Mouse (Mus musculus) heart, embryonic 16.5 days (tissue): ENCODE measurements at regions not wholly inside any gene's neighbourhood (a gene's known extent, or its start where the extent isn't known, plus 50 kb on each side); places are given as distances from the start of the nearest gene placed in this dataset.

ENCODE experiments used
- ATAC-seq: fragments of 200-750 bp; cut with Nextera tagmentation; replicated peaks from 2 replicates; pipeline ENCODE4 v1.8.0; 2017; ENCODE audit warnings: moderate number of reproducible peaks; ENCODE audit not compliant: insufficient read depth, low FRiP score; ENCODE audit errors: extremely low read depth
- H3K27ac ChIP-seq: fragments of 300-500 bp; sonication (generic); 2 replicates; pipeline ENCODE4 v1.5.1; 2014; ENCODE audit warnings: mild to moderate bottlenecking, low read length, control low read depth, moderate library complexity
- H3K27me3 ChIP-seq: fragments of 300-500 bp; sonication (generic); 2 replicates; pipeline ENCODE4 v1.6.1; 2014; ENCODE audit warnings: low read length, mixed read lengths; ENCODE audit not compliant: control insufficient read depth, insufficient read depth
- H3K36me3 ChIP-seq: fragments of 300-500 bp; sonication (generic); 2 replicates; pipeline ENCODE4 v1.6.1; 2014; ENCODE audit not compliant: control insufficient read depth, insufficient read depth
- H3K4me1 ChIP-seq: fragments of 300-500 bp; sonication (generic); 2 replicates; pipeline ENCODE4 v1.6.1; 2014; ENCODE audit warnings: low read length, mixed read lengths; ENCODE audit not compliant: control insufficient read depth, insufficient read depth
- H3K4me2 ChIP-seq: fragments of 300-500 bp; sonication (generic); 2 replicates; pipeline ENCODE4 v1.6.1; 2014; ENCODE audit warnings: low read depth, mild to moderate bottlenecking, control low read depth, low read length
- H3K4me3 ChIP-seq: fragments of 300-500 bp; sonication (generic); 2 replicates; pipeline ENCODE4 v1.5.1; 2014; ENCODE audit warnings: mild to moderate bottlenecking, control low read depth, low read length
- H3K9ac ChIP-seq: fragments of 300-500 bp; sonication (generic); 2 replicates; pipeline ENCODE4 v1.6.1; 2014; ENCODE audit warnings: low read length, control low read depth
- H3K9me3 ChIP-seq: fragments of 300-500 bp; sonication (generic); replicated peaks from 2 replicates; pipeline ENCODE4 v1.6.1; 2016; ENCODE audit warnings: low read length; ENCODE audit not compliant: control insufficient read depth
- WGBS: fragments of 180-500 bp; shearing (Covaris S2); extraction: QIAGEN DNeasy Blood & Tissue Kit; methylation state at CpG from one replicate; pipeline ENCODE4 v1.1.7; 2014; 5-methylcytosine and 5-hydroxymethylcytosine counted together

GRCm38 (mm10) chr2:159994490-159994889 is 339.5 kb downstream of the Gm826 start:
- no peaks in the 10 kb centered on the region for H3K4me1 ChIP-seq
- ATAC-seq: no peak
- WGBS: 80% methylated on average over 3 of the region's 3 CpGs
- H3K4me3 ChIP-seq: no peak overlapping the region
- no peak overlapping the region for H3K27ac ChIP-seq
- no peaks in the 10 kb centered on the region for H3K27me3 ChIP-seq
- H3K4me2 ChIP-seq: no peak overlapping the region
- no peak overlapping the region for H3K9ac ChIP-seq
- H3K9me3 ChIP-seq: no peaks in the 10 kb centered on the region
- no peaks in the 10 kb centered on the region for H3K36me3 ChIP-seq

DNA sequence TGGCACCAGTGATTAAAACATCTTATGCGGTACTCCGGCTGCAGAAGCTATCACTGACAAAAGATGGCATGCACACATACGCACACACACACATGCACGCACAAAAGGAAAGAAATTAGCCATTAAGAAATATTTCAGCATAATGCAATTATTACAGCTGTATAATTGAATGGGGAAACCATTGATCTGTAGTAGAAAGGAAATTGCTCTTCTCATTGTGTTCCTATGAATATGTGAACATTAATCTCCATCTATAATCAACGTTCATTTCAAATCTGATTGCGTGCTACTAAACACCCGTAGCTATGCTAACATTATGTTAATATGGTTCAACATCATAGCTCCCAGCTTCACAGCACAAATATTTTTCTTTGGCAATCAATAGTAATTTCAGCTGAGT is 347.2 kb downstream of the Gm826 start:
- 0 out of 2 replicates have a peak, but pooled peaks cover 2% of the 10 kb centered on the region for H3K4me1 ChIP-seq
- WGBS: 88% methylated on average over 7 of the region's 7 CpGs

DNA sequence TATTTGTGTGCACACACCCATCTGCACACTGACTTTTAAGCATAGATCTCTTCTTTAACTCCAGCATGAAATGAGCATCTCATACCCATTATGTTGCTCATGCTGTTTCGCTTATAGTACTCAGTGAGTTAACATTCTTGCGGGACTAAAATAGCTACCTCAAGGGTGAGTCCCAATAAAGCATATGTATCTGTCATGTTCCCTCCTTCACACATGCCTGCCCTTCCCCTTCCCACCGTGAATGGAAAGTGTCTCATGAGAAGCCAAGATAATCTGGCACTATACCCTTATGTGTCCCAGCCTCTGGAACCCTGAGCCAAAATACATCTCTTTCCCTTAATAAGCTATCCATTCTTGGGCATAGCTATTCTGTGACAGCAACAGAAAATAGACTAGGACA is 352.3 kb downstream of the Gm826 start:
- Histone ChIP-seq H3K27me3 (no peaks in the 10 kb centered on the region), H3K4me2 (no peak overlapping the region), H3K4me3 (no peak overlapping the region), H3K27ac (peak overlapping the region; percentile 56), H3K9me3 (no peaks in the 10 kb centered on the region), H3K4me1 (peaks cover 5% of the 10 kb centered on the region; the same call in 1 of the 2 replicates), H3K36me3 (no peaks in the 10 kb centered on the region), H3K9ac (no peak overlapping the region)
- peak; percentile 81 for ATAC-seq
- 58% methylated on average over 3 of the region's 3 CpGs for WGBS

More for the DNA sequence above, 347.2 kb downstream of the Gm826 start:
- H3K4me2 ChIP-seq: no peak overlapping the region
- H3K9ac ChIP-seq: no peak overlapping the region
- no peak for ATAC-seq
- no peak overlapping the region for H3K4me3 ChIP-seq
- no peak overlapping the region for H3K27ac ChIP-seq
- H3K36me3 ChIP-seq: no peaks in the 10 kb centered on the region
- H3K9me3 ChIP-seq: no peaks in the 10 kb centered on the region
- H3K27me3 ChIP-seq: no peaks in the 10 kb centered on the region

GRCm38 (mm10) chr2:159950369-159950768 is 383.6 kb downstream of the Gm826 start:
- no peaks in the 10 kb centered on the region for H3K36me3 ChIP-seq
- no peaks in the 10 kb centered on the region for H3K9me3 ChIP-seq
- H3K27me3 ChIP-seq: no peaks in the 10 kb centered on the region
- no peak overlapping the region for H3K4me2 ChIP-seq
- no peak overlapping the region for H3K4me3 ChIP-seq
- ATAC-seq: no peak
- H3K9ac ChIP-seq: no peak overlapping the region
- H3K27ac ChIP-seq: no peak overlapping the region
- H3K4me1 ChIP-seq: peaks cover 2% of the 10 kb centered on the region; the same call in 1 of the 2 replicates
- WGBS: 39% methylated on average over 1 of the region's 1 CpGs

GRCm38 (mm10) chr2:159949046-159949445 is 384.9 kb downstream of the Gm826 start:
- Histone ChIP-seq H3K4me1 (no peaks in the 10 kb centered on the region), H3K4me3 (no peak overlapping the region), H3K4me2 (no peak overlapping the region), H3K9me3 (no peaks in the 10 kb centered on the region), H3K27me3 (no peaks in the 10 kb centered on the region), H3K36me3 (no peaks in the 10 kb centered on the region), H3K27ac (no peak overlapping the region), H3K9ac (no peak overlapping the region)
- WGBS: 71% methylated on average over 4 of the region's 4 CpGs
- ATAC-seq: no peak

DNA sequence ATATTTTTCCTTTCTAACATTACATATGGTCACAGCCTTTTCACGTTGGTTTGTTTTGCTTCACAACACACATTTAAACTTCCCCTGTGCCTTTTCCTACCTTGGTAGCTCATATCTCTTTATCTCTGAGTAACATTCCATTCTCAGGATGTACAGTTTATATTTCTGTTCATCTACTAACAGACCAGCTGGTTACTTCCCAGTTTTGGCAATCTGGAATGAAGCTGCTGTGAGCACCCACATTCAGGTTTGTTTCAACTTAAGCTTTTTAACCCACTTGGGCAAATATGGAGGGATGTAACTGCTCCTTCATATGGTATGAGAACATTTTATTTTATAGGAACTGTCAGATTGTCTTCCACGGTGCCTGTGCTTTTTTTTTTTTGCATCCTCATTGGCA is 403.2 kb downstream of the Gm826 start:
- no peak for ATAC-seq
- H3K4me1 ChIP-seq: no peaks in the 10 kb centered on the region
- no peaks in the 10 kb centered on the region for H3K27me3 ChIP-seq
- WGBS: 85% methylated on average over 2 of the region's 2 CpGs
- H3K4me3 ChIP-seq: no peak overlapping the region
- no peak overlapping the region for H3K27ac ChIP-seq
- H3K9ac ChIP-seq: no peak overlapping the region
- no peak overlapping the region for H3K4me2 ChIP-seq
- H3K36me3 ChIP-seq: no peaks in the 10 kb centered on the region
- H3K9me3 ChIP-seq: no peaks in the 10 kb centered on the region

DNA sequence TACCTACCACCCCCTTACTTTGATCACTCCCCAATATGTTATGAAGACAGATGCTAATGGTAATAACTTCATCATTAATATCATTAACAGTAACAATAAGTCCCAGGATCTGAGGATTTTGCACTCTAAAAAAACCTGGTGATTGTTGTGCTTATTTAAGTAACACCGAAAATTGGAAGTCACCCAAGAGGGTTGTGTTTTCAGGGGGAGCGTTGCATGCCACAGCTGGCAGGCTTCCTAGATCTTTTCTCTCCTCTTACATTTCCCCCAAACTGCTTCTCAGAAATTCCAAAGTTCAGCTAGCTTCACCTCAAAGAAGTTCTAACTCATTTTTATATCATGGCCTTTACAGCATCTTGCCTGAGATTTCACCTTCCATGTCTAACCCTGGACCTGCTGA is 444.3 kb downstream of the Gm826 start:
- ATAC-seq: no peak
- H3K9ac ChIP-seq: no peak overlapping the region
- WGBS: 42% methylated on average over 2 of the region's 2 CpGs

DNA sequence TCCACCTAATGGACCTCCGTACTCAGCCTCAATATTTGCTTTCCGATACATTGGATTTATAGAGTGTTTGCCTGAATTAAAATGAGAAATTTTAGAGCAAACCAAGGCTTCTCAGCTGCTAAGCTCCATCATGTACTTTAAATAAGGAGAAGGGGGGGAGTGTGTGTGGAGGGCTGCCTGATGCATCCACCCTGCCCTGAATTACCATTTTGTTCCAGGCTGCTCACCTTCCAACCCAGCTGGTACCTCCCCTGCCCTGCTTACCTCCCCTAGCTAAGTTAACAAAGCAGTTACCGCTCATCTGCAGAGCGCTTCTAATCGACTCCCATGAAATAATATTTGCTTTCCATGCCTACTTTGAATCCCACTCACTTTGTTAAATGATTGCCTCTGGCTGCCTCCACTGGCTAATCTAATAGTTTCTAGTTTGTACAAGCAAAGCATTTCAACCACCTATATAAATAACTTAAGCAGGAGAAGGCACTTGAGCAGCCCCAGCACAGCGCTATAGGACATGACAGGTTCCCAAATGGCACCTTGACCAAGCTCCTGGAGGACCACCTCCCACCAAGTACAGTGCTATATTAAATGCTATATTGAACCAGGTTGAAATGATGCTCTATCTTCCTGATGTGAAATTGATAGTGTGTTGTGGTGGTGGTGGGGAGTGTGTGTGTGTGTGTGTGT is 449.0 kb downstream of the Gm826 start:
- no peaks in the 10 kb centered on the region for H3K36me3 ChIP-seq
- H3K27ac ChIP-seq: no peak overlapping the region
- WGBS: 79% methylated on average over 6 of the region's 6 CpGs
- H3K9me3 ChIP-seq: no peaks in the 10 kb centered on the region
- H3K9ac ChIP-seq: no peak overlapping the region
- H3K27me3 ChIP-seq: no peaks in the 10 kb centered on the region
- no peak for ATAC-seq
- peaks cover 3% of the 10 kb centered on the region for H3K4me1 ChIP-seq
- no peak overlapping the region for H3K4me3 ChIP-seq
- H3K4me2 ChIP-seq: no peak overlapping the region

More for the DNA sequence above, 444.3 kb downstream of the Gm826 start:
- Histone ChIP-seq H3K36me3 (no peaks in the 10 kb centered on the region), H3K27me3 (no peaks in the 10 kb centered on the region), H3K9me3 (no peaks in the 10 kb centered on the region), H3K4me3 (no peak overlapping the region), H3K27ac (no peak overlapping the region), H3K4me1 (peaks cover 5% of the 10 kb centered on the region), H3K4me2 (no peak overlapping the region)

DNA sequence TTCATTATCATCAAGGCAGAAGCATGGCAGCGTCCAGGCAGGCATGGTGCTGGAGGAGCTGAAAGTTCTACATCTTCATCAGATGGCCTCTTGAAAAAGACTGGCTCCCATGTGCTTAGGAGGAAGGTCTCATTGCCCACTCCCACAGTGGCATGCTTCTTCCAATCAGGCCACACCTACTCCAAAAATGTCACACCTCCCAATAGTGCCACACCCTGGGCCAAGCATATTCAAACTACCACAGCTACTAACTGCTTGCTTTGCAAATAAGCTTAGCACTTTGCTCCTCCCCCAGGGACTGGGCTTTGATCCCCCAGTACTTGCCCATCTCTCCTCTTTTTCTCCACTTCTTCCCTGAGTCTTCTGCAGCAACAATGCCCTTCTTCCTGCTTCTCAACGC is 467.0 kb downstream of the Gm826 start:
- no peak overlapping the region for H3K4me3 ChIP-seq
- H3K4me2 ChIP-seq: no peak overlapping the region
- H3K9me3 ChIP-seq: no peaks in the 10 kb centered on the region
- 52% methylated on average over 2 of the region's 2 CpGs for WGBS
- no peaks in the 10 kb centered on the region for H3K4me1 ChIP-seq
- no peaks in the 10 kb centered on the region for H3K27me3 ChIP-seq
- no peak overlapping the region for H3K9ac ChIP-seq
- no peak overlapping the region for H3K27ac ChIP-seq
- no peak for ATAC-seq
- no peaks in the 10 kb centered on the region for H3K36me3 ChIP-seq
